Mouse (Mus musculus) forebrain, embryonic 11.5 days (tissue): ENCODE results near the gene Ssb. TPM values are rescaled to one million over a fixed set of nuclear protein-coding genes. Genes with fewer than 3 reads are reported as not detected.

Experiments
- ATAC-seq: fragments of 200-750 bp; cut with Nextera tagmentation; replicated peaks from 2 replicates; pipeline ENCODE4 v1.8.0; 2017; ENCODE audit warnings: moderate TSS enrichment; ENCODE audit not compliant: low FRiP score
- DNase-seq: peaks from one replicate; pipeline ENCODE4 v3.0.0-alpha.2; 2017; ENCODE audit warnings: low spot score
- H3K27ac ChIP-seq: fragments of 300-500 bp; sonication (generic); 2 replicates; pipeline ENCODE4 v1.5.1; 2014; ENCODE audit warnings: low read depth, low read length
- H3K27me3 ChIP-seq: fragments of 300-500 bp; sonication (generic); 2 replicates; pipeline ENCODE4 v1.6.1; 2014; ENCODE audit warnings: mild to moderate bottlenecking, low read length, mixed read lengths; ENCODE audit not compliant: control insufficient read depth, insufficient read depth
- H3K36me3 ChIP-seq: fragments of 300-500 bp; sonication (generic); 2 replicates; pipeline ENCODE4 v1.6.1; 2014; ENCODE audit warnings: mild to moderate bottlenecking, low read length, moderate library complexity, mixed read lengths; ENCODE audit not compliant: control insufficient read depth, insufficient read depth
- H3K4me1 ChIP-seq: fragments of 300-500 bp; sonication (generic); replicated peaks from 2 replicates; pipeline ENCODE4 v1.6.1; 2014; ENCODE audit warnings: low read length, mixed read lengths; ENCODE audit not compliant: control insufficient read depth, insufficient read depth
- H3K4me2 ChIP-seq: fragments of 300-500 bp; sonication (generic); 2 replicates; pipeline ENCODE4 v1.6.1; 2014; ENCODE audit warnings: low read depth, mild to moderate bottlenecking, low read length, moderate library complexity, mixed read lengths; ENCODE audit not compliant: severe bottlenecking
- H3K4me3 ChIP-seq: fragments of 300-500 bp; sonication (generic); 2 replicates; pipeline ENCODE4 v1.5.1; 2014; ENCODE audit warnings: low read depth, low read length
- H3K9ac ChIP-seq: fragments of 300-500 bp; sonication (generic); 2 replicates; pipeline ENCODE4 v1.6.1; 2014; ENCODE audit warnings: low read length
- H3K9me3 ChIP-seq: fragments of 300-500 bp; sonication (generic); 2 replicates; pipeline ENCODE4 v1.6.1; 2016; ENCODE audit warnings: low read length, mixed read lengths; ENCODE audit not compliant: control insufficient read depth
- WGBS: fragments of 180-500 bp; shearing (Covaris S2); extraction: QIAGEN DNeasy Blood & Tissue Kit; methylation state at CpG from one replicate; pipeline ENCODE4 v1.1.7; 2014; 5-methylcytosine and 5-hydroxymethylcytosine counted together
- polyA plus RNA-seq: library from polyadenylated mRNA; unstranded; fragments of >200 nt; fragmentation: Nextera tagmentation; extraction: Ambion mirVana; gene quantifications from 2 replicates; pipeline ENCODE4 v1.2.1, GENCODE M21; 2014

Ssb gene
- polyA plus RNA-seq, 1 experiment from 2014 or later = 430 TPM

DNA sequence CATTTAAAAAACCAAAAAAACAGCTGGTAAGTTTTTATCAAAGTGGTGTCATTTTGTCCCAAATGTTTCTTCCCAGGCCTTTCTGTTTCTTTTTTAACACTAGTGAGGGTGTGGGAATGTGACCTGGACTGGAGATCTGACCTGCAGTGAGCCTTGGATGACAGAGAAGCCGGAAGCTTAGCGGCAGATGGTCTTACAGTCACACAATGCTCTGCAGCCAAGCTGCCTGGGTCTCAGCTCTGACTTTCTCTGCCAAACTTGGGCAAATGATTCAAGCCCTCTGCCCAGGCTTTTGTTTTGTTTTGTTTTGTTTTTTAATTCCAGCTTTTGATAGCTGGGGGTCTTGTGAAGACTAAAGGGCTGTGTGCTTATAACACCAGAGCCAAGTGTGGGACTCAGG is 35.0 kb upstream of the Ssb start:
- no peaks in the 10 kb centered on the region; the same call in 1 of the 2 replicates for H3K4me1 ChIP-seq
- H3K9me3 ChIP-seq = no peaks in the 10 kb centered on the region
- H3K36me3 ChIP-seq = no peaks in the 10 kb centered on the region
- H3K27me3 ChIP-seq = no peaks in the 10 kb centered on the region
- no peak overlapping the region for H3K9ac ChIP-seq
- 71% methylated on average over 2 of the region's 2 CpGs for WGBS
- ATAC-seq (no peak), DNase-seq (no peak)
- H3K4me3 ChIP-seq = no peak overlapping the region
- H3K27ac ChIP-seq = no peak overlapping the region
- H3K4me2 ChIP-seq = no peak overlapping the region

DNA sequence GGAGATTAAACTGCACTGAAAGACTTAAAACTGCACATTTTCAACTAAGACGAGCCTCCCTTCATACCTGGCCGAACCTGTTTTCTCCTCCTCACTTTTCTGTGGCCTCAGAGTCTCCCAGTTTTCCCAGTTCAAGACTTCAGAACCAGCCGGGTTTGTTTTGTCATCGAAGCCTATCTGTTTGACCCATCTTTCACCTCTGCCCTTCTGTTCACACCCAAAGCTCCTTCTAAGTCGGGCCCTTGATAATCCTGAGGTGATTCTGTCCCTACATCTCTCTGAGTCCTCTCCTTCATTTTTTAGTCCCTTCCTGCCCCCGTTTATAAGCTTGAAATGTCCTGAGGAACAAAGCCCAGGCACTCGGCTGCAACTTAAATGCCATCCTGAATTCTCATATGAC is 33.3 kb upstream of the Ssb start:
- Histone ChIP-seq H3K27ac (no peak overlapping the region), H3K27me3 (no peaks in the 10 kb centered on the region), H3K36me3 (no peaks in the 10 kb centered on the region), H3K4me1 (no peaks in the 10 kb centered on the region; the same call in 1 of the 2 replicates), H3K4me3 (no peak overlapping the region), H3K9me3 (no peaks in the 10 kb centered on the region), H3K4me2 (no peak overlapping the region), H3K9ac (no peak overlapping the region)
- no peak for ATAC-seq
- WGBS = 47% methylated on average over 7 of the region's 7 CpGs
- no peak for DNase-seq

DNA sequence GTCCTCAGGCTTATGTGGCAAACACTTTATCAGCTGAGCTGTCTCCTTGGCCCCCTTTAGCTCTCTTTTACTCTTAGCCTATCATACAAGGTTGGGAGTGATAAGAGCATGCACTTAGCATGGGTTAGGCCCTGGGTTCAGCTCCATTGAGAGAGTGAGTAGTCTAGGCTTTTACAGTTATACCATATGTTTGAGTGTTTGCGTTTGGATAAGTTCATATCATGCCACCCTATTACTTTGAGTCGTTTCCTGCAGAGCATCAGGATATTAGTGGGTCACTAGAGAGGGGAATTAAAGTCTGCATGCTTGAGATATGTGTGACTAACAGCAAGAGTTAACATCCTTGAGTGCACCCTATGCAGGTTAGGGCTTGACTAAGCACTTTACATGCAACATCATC is 31.7 kb upstream of the Ssb start:
- no peaks in the 10 kb centered on the region; the same call in 1 of the 2 replicates for H3K36me3 ChIP-seq

DNA sequence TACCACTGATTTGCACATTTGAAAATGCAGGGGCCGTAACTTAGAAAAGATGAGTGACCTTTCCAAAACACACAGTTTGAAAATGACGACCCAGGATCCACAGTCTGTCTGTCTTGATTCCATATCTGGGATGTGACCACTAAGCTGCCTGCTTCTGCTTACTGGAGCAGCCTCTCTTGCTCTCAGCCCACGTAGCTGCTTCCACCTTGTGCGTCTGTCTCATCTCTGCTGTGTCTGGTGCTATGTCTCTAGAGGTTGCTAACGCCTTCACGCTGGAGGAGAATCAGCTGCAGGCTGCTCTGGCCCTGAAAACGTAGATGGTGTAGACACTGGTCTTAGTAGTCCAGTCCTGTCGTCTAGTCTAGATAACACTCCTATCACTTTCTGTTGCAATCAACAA is 31.2 kb upstream of the Ssb start:
- Histone ChIP-seq H3K27ac (no peak overlapping the region), H3K4me3 (no peak overlapping the region), H3K9ac (no peak overlapping the region), H3K4me1 (no peaks in the 10 kb centered on the region; the same call in 1 of the 2 replicates), H3K4me2 (no peak overlapping the region), H3K9me3 (no peaks in the 10 kb centered on the region), H3K27me3 (no peaks in the 10 kb centered on the region), H3K36me3 (no peaks in the 10 kb centered on the region; the same call in 1 of the 2 replicates)
- 92% methylated on average over 8 of the region's 8 CpGs for WGBS
- ATAC-seq (no peak), DNase-seq (no peak)

More for the DNA sequence above, 31.7 kb upstream of the Ssb start:
- Histone ChIP-seq H3K27me3 (no peaks in the 10 kb centered on the region), H3K4me2 (no peak overlapping the region), H3K27ac (no peak overlapping the region), H3K9ac (no peak overlapping the region), H3K4me1 (no peaks in the 10 kb centered on the region; the same call in 1 of the 2 replicates), H3K4me3 (no peak overlapping the region), H3K9me3 (no peaks in the 10 kb centered on the region)
- 95% methylated on average over 2 of the region's 2 CpGs for WGBS
- DNase-seq (no peak), ATAC-seq (no peak)

DNA sequence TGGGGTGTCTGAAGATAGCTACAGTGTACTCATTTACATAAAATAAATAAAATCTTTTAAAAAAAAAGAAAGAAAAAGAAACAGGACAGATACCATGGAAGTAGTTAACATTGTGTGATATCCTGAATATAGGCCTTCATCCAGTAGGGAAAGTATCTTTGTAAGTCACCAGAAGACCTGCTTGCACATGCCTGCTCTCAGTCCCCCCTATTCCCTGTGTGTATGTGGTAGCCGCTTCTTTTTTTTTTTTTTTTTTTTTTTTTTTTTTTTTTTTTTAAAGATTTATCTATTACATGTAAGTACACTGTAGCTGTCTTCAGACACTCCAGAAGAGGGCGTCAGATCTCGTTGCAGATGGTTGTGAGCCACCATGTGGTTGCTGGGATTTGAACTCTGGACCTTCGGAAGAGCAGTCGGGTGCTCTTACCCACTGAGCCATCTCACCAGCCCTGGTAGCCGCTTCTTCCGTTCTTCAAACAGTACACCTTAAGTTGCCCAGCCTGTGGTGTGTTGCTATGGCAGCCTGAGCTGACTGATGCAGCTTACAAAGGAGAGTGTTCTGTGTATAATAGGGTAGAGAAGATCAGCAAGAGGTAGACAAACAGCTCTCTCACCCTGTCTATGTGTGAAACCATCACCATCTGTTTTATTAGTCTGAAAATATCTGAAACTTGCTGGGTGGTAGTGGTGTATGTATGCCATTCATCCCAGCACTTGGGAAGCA is 24.0 kb upstream of the Ssb start:
- ATAC-seq = 0 out of 2 replicates have a peak, but pooled peaks have one; percentile 39
- Histone ChIP-seq H3K27me3 (no peaks in the 10 kb centered on the region), H3K27ac (no peak overlapping the region), H3K4me1 (no peaks in the 10 kb centered on the region), H3K9ac (no peak overlapping the region), H3K36me3 (no peaks in the 10 kb centered on the region; the same call in 1 of the 2 replicates), H3K4me2 (no peak overlapping the region), H3K9me3 (no peaks in the 10 kb centered on the region), H3K4me3 (no peak overlapping the region)
- no peak for DNase-seq
- WGBS = 78% methylated on average over 7 of the region's 7 CpGs

DNA sequence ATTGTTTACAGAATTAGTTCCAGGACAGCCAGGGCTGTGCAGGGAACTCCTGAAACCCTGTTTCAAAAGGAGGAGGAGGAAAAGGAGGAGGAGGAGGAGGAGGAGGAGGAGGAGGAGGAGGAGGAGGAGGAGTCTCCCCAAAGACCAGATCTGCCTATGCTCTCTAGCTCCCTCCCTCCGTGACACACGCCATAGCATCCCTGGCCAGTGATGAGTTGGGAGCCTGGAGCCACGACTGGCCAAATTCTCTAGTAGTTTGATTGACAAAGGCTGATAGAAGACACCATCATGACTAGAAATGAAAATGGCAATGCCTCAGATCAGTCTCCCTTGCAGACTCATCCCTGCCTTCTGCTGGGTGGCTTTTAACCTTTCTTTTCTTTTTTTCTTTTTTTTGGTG is 23.4 kb upstream of the Ssb start:
- no peaks in the 10 kb centered on the region for H3K9me3 ChIP-seq
- DNase-seq (no peak), ATAC-seq (0 out of 2 replicates have a peak, but pooled peaks have one; percentile 5)
- WGBS = 34% methylated on average over 3 of the region's 3 CpGs
- no peak overlapping the region for H3K9ac ChIP-seq
- H3K27me3 ChIP-seq = no peaks in the 10 kb centered on the region
- no peak overlapping the region for H3K4me2 ChIP-seq
- no peaks in the 10 kb centered on the region for H3K4me1 ChIP-seq
- H3K27ac ChIP-seq = no peak overlapping the region
- H3K36me3 ChIP-seq = no peaks in the 10 kb centered on the region; the same call in 1 of the 2 replicates
- H3K4me3 ChIP-seq = no peak overlapping the region

DNA sequence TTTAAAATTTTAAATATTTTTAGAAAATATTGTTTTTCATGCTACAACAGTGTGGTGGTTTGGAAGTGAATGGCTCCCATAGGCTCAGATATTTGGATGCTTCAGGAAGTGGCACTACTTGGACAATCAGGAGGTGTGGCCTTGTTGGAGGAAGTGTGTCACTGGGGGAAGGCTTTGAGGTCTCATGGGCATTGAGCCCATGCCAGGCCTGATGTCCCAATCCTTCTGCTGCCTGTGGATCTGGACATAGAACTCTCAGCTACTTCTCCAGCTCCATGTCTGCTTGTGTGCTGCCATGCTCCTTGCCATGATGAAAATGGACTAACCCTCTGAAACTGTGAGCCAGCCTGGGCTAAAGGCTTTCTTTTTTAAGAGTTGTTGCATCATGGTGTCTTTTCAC is 22.7 kb upstream of the Ssb start:
- Histone ChIP-seq H3K27ac (no peak overlapping the region), H3K27me3 (no peaks in the 10 kb centered on the region), H3K4me2 (no peak overlapping the region), H3K9ac (no peak overlapping the region), H3K9me3 (no peaks in the 10 kb centered on the region), H3K4me3 (no peak overlapping the region), H3K36me3 (no peaks in the 10 kb centered on the region; the same call in 1 of the 2 replicates), H3K4me1 (no peaks in the 10 kb centered on the region)
- ATAC-seq (no peak), DNase-seq (no peak)

DNA sequence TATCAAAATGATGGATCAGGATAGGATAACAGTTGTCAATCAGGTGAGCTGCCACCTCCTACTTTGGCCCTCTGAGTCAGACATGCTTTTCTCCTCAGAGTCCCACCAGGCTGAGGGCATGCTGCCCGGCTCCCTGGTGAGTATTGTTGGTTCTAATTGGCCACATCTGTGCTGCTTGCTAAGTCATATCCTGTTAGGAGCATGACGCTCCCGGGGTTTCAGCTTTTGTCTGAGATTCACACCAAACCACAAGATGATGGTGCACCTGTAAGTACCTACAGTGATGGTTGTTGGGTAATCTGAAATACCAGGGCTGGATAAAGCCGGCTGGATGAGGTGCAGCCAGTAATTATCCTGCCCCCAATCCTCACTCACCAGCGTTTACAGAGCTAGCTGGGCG is 21.1 kb upstream of the Ssb start:
- Histone ChIP-seq H3K4me3 (no peak overlapping the region), H3K9me3 (no peaks in the 10 kb centered on the region), H3K27ac (no peak overlapping the region), H3K9ac (no peak overlapping the region), H3K36me3 (no peaks in the 10 kb centered on the region; the same call in 1 of the 2 replicates), H3K27me3 (no peaks in the 10 kb centered on the region), H3K4me2 (no peak overlapping the region), H3K4me1 (no peaks in the 10 kb centered on the region)
- ATAC-seq (no peak), DNase-seq (no peak)
- 30% methylated on average over 6 of the region's 6 CpGs for WGBS

DNA sequence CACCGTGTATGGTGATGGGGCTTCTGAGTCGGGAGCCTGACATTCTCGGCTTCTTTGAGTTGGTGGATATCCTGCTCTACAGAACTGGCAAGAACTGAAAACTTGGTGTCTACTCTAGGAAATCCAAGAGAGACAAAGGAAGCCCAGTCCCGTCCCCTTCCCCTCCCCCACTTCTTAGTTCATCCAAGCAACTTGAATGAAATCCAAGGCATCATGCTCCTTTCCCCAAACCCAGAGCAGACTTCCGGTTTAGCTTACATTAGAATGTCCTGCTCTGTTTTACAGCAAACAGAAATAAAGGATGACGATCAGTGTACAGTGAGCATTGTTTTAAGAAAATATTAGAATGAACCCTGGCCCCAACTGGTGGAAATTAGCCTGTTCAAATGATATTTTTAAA is 12.1 kb upstream of the Ssb start:
- Histone ChIP-seq H3K27ac (no peak overlapping the region), H3K27me3 (no peaks in the 10 kb centered on the region), H3K36me3 (no peaks in the 10 kb centered on the region), H3K4me3 (no peak overlapping the region), H3K4me1 (peaks cover 2% of the 10 kb centered on the region; the same call in 1 of the 2 replicates), H3K4me2 (no peak overlapping the region), H3K9me3 (no peaks in the 10 kb centered on the region), H3K9ac (no peak overlapping the region)
- DNase-seq (no peak), ATAC-seq (no peak)
- 78% methylated on average over 6 of the region's 6 CpGs for WGBS
